Mouse (Mus musculus) MEL (cell line): ENCODE measurements at regions not wholly inside any gene's neighbourhood (a gene's known extent, or its start where the extent isn't known, plus 50 kb on each side); places are given as distances from the start of the nearest gene placed in this dataset.
A peak's percentile ranks its signal among the peaks of the same experiment; 100 is the strongest.

ENCODE experiments used
- DNase-seq: peaks from one replicate; pipeline ENCODE4 v3.0.0; 2011; ENCODE audit warnings: low read depth, low spot score
- H3K27ac ChIP-seq: 2 replicates; pipeline ENCODE4 v1.5.1; 2012; ENCODE audit warnings: low read depth, mild to moderate bottlenecking, control low read depth, low read length, moderate library complexity; ENCODE audit not compliant: control insufficient read depth
- H3K27me3 ChIP-seq, 2 experiments: fragments of 150-350 bp in 1 of 2; sonication (generic) in 1 of 2; 2 replicates each; pipeline ENCODE4 v1.6.1; 2012; ENCODE audit warnings: low read length in 2 of 2, mild to moderate bottlenecking in 2 of 2, improper control_type of control experiment in 1 of 2, moderate library complexity in 1 of 2; ENCODE audit not compliant: insufficient read depth in 2 of 2, control insufficient read depth in 1 of 2
- H3K36me3 ChIP-seq, 2 experiments: 2 replicates each; pipeline ENCODE4 v1.6.1; 2012 to 2014; ENCODE audit warnings: low read length in 2 of 2, improper control_type of control experiment in 1 of 2, inconsistent platforms in 1 of 2, mild to moderate bottlenecking in 1 of 2; ENCODE audit not compliant: insufficient read depth in 2 of 2, control insufficient read depth in 1 of 2
- H3K4me1 ChIP-seq, 2 experiments: fragments of 150-350 bp in 1 of 2; sonication (generic) in 1 of 2; 2 replicates each; pipeline ENCODE4 v1.6.1; 2012; ENCODE audit warnings: low read length in 2 of 2, improper control_type of control experiment in 1 of 2, mild to moderate bottlenecking in 1 of 2; ENCODE audit not compliant: insufficient read depth in 2 of 2, control insufficient read depth in 1 of 2
- H3K4me3 ChIP-seq, 2 experiments: fragments of 150-350 bp in 1 of 2; sonication (generic) in 1 of 2; 2 replicates each; pipeline ENCODE4 v1.5.1; 2012; ENCODE audit warnings: low read depth in 2 of 2, low read length in 2 of 2, mild to moderate bottlenecking in 2 of 2, moderate library complexity in 2 of 2, control low read depth in 1 of 2, improper control_type of control experiment in 1 of 2; ENCODE audit not compliant: control insufficient read depth in 1 of 2, insufficient read depth in 1 of 2
- H3K79me2 ChIP-seq: 2 replicates; pipeline ENCODE4 v1.6.1; 2012; ENCODE audit warnings: mild to moderate bottlenecking, low read length, moderate library complexity; ENCODE audit not compliant: control insufficient read depth, poor library complexity, insufficient read depth
- H3K9ac ChIP-seq: 2 replicates; pipeline ENCODE4 v1.6.1; 2012; ENCODE audit warnings: low read depth, mild to moderate bottlenecking, control low read depth, low read length, moderate library complexity; ENCODE audit not compliant: control insufficient read depth, poor library complexity, severe bottlenecking
- H3K9me3 ChIP-seq: fragments of 150-350 bp; sonication (generic); replicated peaks from 2 replicates; pipeline ENCODE4 v1.6.1; 2012; ENCODE audit warnings: mild to moderate bottlenecking, low read length, improper control_type of control experiment, moderate library complexity; ENCODE audit not compliant: insufficient read depth
- CHD2 ChIP-seq: IDR thresholded peaks from 2 replicates; pipeline ENCODE4 v1.6.1; 2011; ENCODE audit warnings: low read length, improper control_type of control experiment
- CTCF ChIP-seq, 3 experiments: IDR thresholded peaks in 2 of 3; conservative IDR thresholded peaks in 1 of 3; 2 replicates each; pipeline ENCODE4 v1.5.1; 2011 to 2012; ENCODE audit warnings: low read length in 3 of 3, low read depth in 2 of 3, mild to moderate bottlenecking in 2 of 3, improper control_type of control experiment in 1 of 3, inconsistent platforms in 1 of 3, mixed read lengths in 1 of 3, moderate library complexity in 1 of 3; ENCODE audit not compliant: control insufficient read depth in 1 of 3, insufficient read depth in 1 of 3, poor library complexity in 1 of 3, severe bottlenecking in 1 of 3
- E2F4 ChIP-seq: IDR thresholded peaks from 2 replicates; pipeline ENCODE4 v1.6.1; 2011; ENCODE audit warnings: low read depth, low read length, improper control_type of control experiment, borderline replicate concordance
- ELF1 ChIP-seq: IDR thresholded peaks from 2 replicates; pipeline ENCODE4 v1.6.1; 2014; ENCODE audit warnings: low read depth, mild to moderate bottlenecking, inconsistent platforms, low read length, improper control_type of control experiment, moderate library complexity
- EP300 ChIP-seq, 2 experiments: IDR thresholded peaks; 2 replicates each; pipeline ENCODE4 v1.6.1; 2011; ENCODE audit warnings: improper control_type of control experiment in 2 of 2, low read length in 2 of 2, low read depth in 1 of 2, mild to moderate bottlenecking in 1 of 2
- ETS1 ChIP-seq: IDR thresholded peaks from 2 replicates; pipeline ENCODE4 v1.6.1; 2012; ENCODE audit warnings: low read depth, mild to moderate bottlenecking, inconsistent platforms, low read length, improper control_type of control experiment, moderate library complexity
- GABPA ChIP-seq: IDR thresholded peaks from 2 replicates; pipeline ENCODE4 v1.6.1; 2012; ENCODE audit warnings: low read depth, mild to moderate bottlenecking, inconsistent platforms, low read length, improper control_type of control experiment, moderate library complexity
- GATA1 ChIP-seq: IDR thresholded peaks from 2 replicates; pipeline ENCODE4 v1.6.1; 2011; ENCODE audit warnings: low read depth, low read length, improper control_type of control experiment
- JUND ChIP-seq: IDR thresholded peaks from 2 replicates; pipeline ENCODE4 v1.6.1; 2011; ENCODE audit warnings: low read depth, mild to moderate bottlenecking, improper control_type of control experiment, low read length
- KAT2A ChIP-seq: conservative IDR thresholded peaks from 2 replicates; pipeline ENCODE4 v1.6.1; 2012; ENCODE audit warnings: low read depth, low read length, improper control_type of control experiment, inconsistent platforms
- MAX ChIP-seq: IDR thresholded peaks from 2 replicates; pipeline ENCODE4 v1.6.1; 2011; ENCODE audit warnings: low read length, improper control_type of control experiment
- MEF2A ChIP-seq: IDR thresholded peaks from 2 replicates; pipeline ENCODE4 v1.6.1; 2014; ENCODE audit warnings: low read depth, mild to moderate bottlenecking, inconsistent platforms, low read length, improper control_type of control experiment; ENCODE audit not compliant: poor library complexity, insufficient replicate concordance, severe bottlenecking; ENCODE audit errors: extremely low read depth
- MXI1 ChIP-seq: IDR thresholded peaks from 2 replicates; pipeline ENCODE4 v1.6.1; 2011; ENCODE audit warnings: mild to moderate bottlenecking, low read depth, low read length, improper control_type of control experiment
- MYB ChIP-seq: IDR thresholded peaks from 2 replicates; pipeline ENCODE4 v1.6.1; 2011; ENCODE audit warnings: mild to moderate bottlenecking, low read depth, low read length, improper control_type of control experiment
- MYC ChIP-seq: IDR thresholded peaks from 2 replicates; pipeline ENCODE4 v1.6.1; 2011; ENCODE audit warnings: low read depth, mild to moderate bottlenecking, low read length, improper control_type of control experiment, moderate library complexity
- NELFE ChIP-seq: IDR thresholded peaks from 2 replicates; pipeline ENCODE4 v1.6.1; 2011; ENCODE audit warnings: low read depth, low read length, improper control_type of control experiment
- NRF1 ChIP-seq: IDR thresholded peaks from 2 replicates; pipeline ENCODE4 v1.6.1; 2014; ENCODE audit warnings: low read depth, mild to moderate bottlenecking, inconsistent platforms, low read length, improper control_type of control experiment, moderate library complexity; ENCODE audit not compliant: poor library complexity, insufficient read depth, severe bottlenecking
- POLR2AphosphoS5 ChIP-seq: IDR thresholded peaks from 2 replicates; pipeline ENCODE4 v1.6.1; 2012; ENCODE audit warnings: low read depth, borderline replicate concordance, mild to moderate bottlenecking, inconsistent platforms, low read length, moderate library complexity, mixed read lengths
- RAD21 ChIP-seq: IDR thresholded peaks from 2 replicates; pipeline ENCODE4 v1.6.1; 2011; ENCODE audit warnings: mild to moderate bottlenecking, low read depth, low read length, improper control_type of control experiment
- RCOR1 ChIP-seq: IDR thresholded peaks from 2 replicates; pipeline ENCODE4 v1.6.1; 2012; ENCODE audit warnings: low read depth, mild to moderate bottlenecking, inconsistent platforms, low read length, improper control_type of control experiment
- SMC3 ChIP-seq: IDR thresholded peaks from 2 replicates; pipeline ENCODE4 v1.6.1; 2011; ENCODE audit warnings: low read depth, low read length, improper control_type of control experiment
- TBP ChIP-seq: IDR thresholded peaks from 2 replicates; pipeline ENCODE4 v1.8.0; 2011; ENCODE audit warnings: low read depth, low read length, improper control_type of control experiment
- TCF12 ChIP-seq: IDR thresholded peaks from 2 replicates; pipeline ENCODE4 v1.6.1; 2014; ENCODE audit warnings: low read depth, mild to moderate bottlenecking, inconsistent platforms, low read length, improper control_type of control experiment, moderate library complexity
- UBTF ChIP-seq: IDR thresholded peaks from 2 replicates; pipeline ENCODE4 v1.6.1; 2012; ENCODE audit warnings: low read depth, mild to moderate bottlenecking, inconsistent platforms, low read length, improper control_type of control experiment, moderate library complexity, borderline replicate concordance; ENCODE audit not compliant: insufficient read depth
- USF1 ChIP-seq: IDR thresholded peaks from 2 replicates; pipeline ENCODE4 v1.6.1; 2014; ENCODE audit warnings: low read depth, mild to moderate bottlenecking, inconsistent platforms, low read length, improper control_type of control experiment, moderate library complexity
- USF2 ChIP-seq, 2 experiments: IDR thresholded peaks; 2 replicates each; pipeline ENCODE4 v1.6.1; 2011 to 2012; ENCODE audit warnings: improper control_type of control experiment in 2 of 2, low read length in 2 of 2, borderline replicate concordance in 1 of 2, inconsistent platforms in 1 of 2, low read depth in 1 of 2, mild to moderate bottlenecking in 1 of 2; ENCODE audit not compliant: insufficient read depth in 1 of 2
- ZC3H11A ChIP-seq: IDR thresholded peaks from 2 replicates; pipeline ENCODE4 v1.6.1; 2012; ENCODE audit warnings: low read depth, mild to moderate bottlenecking, inconsistent platforms, low read length, improper control_type of control experiment
- ZKSCAN1 ChIP-seq: IDR thresholded peaks from 2 replicates; pipeline ENCODE4 v1.6.1; 2012; ENCODE audit warnings: low read depth, mild to moderate bottlenecking, inconsistent platforms, low read length, improper control_type of control experiment, moderate library complexity
- ZMIZ1 ChIP-seq: IDR thresholded peaks from 2 replicates; pipeline ENCODE4 v1.6.1; 2012; ENCODE audit warnings: low read depth, mild to moderate bottlenecking, inconsistent platforms, low read length, improper control_type of control experiment, moderate library complexity
- ZNF384 ChIP-seq: IDR thresholded peaks from 2 replicates; pipeline ENCODE4 v1.6.1; 2012; ENCODE audit warnings: low read depth, mild to moderate bottlenecking, inconsistent platforms, low read length, improper control_type of control experiment

DNA sequence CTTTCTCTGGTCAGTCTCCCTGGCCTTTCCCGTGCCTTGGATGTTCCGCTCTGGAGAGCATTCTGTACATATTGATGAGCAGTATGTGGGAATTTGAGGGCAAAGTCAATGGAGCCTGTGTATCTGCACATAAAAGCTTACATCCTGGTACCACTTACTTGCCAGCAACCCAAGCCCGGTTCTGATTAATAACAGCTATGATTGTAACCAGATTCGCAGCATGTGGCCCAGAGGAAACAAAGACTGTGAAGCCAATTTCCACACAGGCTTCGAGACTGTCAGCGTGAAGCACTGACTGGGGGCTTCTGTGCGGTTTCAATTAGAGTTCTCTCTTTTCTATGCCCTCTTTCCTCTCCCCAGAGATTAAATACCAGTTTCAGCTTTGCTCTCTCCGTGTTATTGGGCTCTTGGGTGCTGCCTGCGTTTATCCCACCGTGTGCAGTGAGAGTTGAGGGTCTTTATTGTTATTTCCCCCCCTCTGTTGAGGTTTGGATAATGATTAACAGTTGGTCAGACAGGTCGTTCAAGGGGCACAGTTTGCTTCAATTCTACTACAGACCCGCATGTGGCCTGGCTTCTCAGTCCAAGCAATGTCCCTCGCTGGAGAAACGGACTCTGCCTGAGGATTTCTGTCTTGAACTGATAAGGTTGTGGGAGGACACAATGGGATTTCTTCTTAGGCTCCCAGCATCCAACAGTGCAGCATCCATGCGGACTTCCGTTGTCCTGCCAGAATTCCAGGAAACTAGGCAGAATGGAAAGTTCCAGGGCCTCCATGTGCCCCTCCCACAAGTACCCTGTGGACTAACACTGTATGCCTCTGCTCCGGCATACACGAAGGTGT, 229.6 kb downstream of the Hace1 start:
- no peak overlapping the region for H3K9ac ChIP-seq
- DNase-seq: no peak
- peaks cover 0 to 2% of the 10 kb centered on the region in 2 experiments; a peak in 1 of 4 replicates for H3K27me3 ChIP-seq
- H3K36me3 ChIP-seq: no peaks in the 10 kb centered on the region
- TF ChIP-seq ZMIZ1 (no peak), ETS1 (no peak), MXI1 (no peak), GABPA (no peak), USF1 (no peak), MEF2A (no peak)
- TF ChIP-seq, all 39 proteins: peak for 0
- H3K4me3 ChIP-seq: no peak overlapping the region
- no peaks in the 10 kb centered on the region for H3K4me1 ChIP-seq
- H3K9me3 ChIP-seq: no peaks in the 10 kb centered on the region
- no peak overlapping the region for H3K27ac ChIP-seq
- no peaks in the 10 kb centered on the region for H3K79me2 ChIP-seq

DNA sequence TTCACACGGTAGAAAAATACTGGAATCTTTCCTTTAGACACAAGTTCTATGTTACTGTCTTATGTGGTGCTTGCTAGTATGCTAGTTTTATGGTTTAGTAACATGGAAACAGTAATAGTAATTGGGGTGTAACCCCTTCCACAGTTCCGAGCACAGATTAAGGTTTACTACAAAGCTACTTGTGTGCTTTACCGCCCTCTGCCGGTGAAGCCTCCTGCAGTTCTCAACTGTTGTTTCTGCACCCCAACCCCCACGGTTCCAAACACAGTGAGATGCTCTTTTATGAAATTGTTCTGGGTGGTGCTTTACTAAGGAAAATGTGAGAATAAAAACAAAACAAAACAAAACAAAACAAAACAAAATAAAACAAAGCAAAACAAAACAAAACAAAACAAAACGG, 234.3 kb downstream of the Hace1 start:
- Histone ChIP-seq H3K9me3 (no peaks in the 10 kb centered on the region), H3K4me1 (no peaks in the 10 kb centered on the region), H3K36me3 (no peaks in the 10 kb centered on the region), H3K79me2 (no peaks in the 10 kb centered on the region), H3K9ac (no peak overlapping the region), H3K27ac (no peak overlapping the region), H3K27me3 (peaks cover 0 to 2% of the 10 kb centered on the region in 2 experiments; a peak in 3 of 4 replicates), H3K4me3 (no peak overlapping the region)
- TF ChIP-seq ELF1: no peak
- no peak for TF ChIP-seq E2F4
- TF ChIP-seq MYC: no peak
- TF ChIP-seq MEF2A: no peak
- no peak for TF ChIP-seq TBP
- TF ChIP-seq CHD2: no peak
- TF ChIP-seq RCOR1: no peak
- TF ChIP-seq UBTF: no peak
- no peak for TF ChIP-seq POLR2AphosphoS5
- peak; percentile 51; the same call in 1 of the 2 replicates for TF ChIP-seq ZC3H11A
- peak; percentile 64 for TF ChIP-seq RAD21
- no peak for TF ChIP-seq GATA1
- TF ChIP-seq CTCF (IDR thresholded peaks at IDR 0.05 in 2 of 3, conservative IDR thresholded peaks at IDR 0.05 in 1 of 3; ENCODE audit: control insufficient read depth in 1 of 3, insufficient read depth in 1 of 3, low read depth in 2 of 3, low read length in 3 of 3, poor library complexity in 1 of 3, severe bottlenecking in 1 of 3): peak; percentile 42 to 71 (median 69); a peak in 5 of 6 replicates
- no peak for TF ChIP-seq MAX
- TF ChIP-seq ZNF384: no peak
- TF ChIP-seq SMC3: peak; percentile 78
- no peak for TF ChIP-seq JUND
- TF ChIP-seq NELFE: no peak
- TF ChIP-seq EP300 (IDR thresholded peaks at IDR 0.05; ENCODE audit: low read depth in 1 of 2, low read length in 2 of 2): no peak
- TF ChIP-seq USF2 (IDR thresholded peaks at IDR 0.05; ENCODE audit: borderline replicate concordance in 1 of 2, insufficient read depth in 1 of 2, low read depth in 1 of 2, low read length in 2 of 2): no peak
- no peak for TF ChIP-seq MYB
- TF ChIP-seq TCF12: no peak
- TF ChIP-seq NRF1: no peak
- no peak for TF ChIP-seq KAT2A
- no peak for TF ChIP-seq ZKSCAN1
- peak; percentile 49 for DNase-seq
